ENCODE assay signal across 21 mouse cellular contexts in genomic region chr19:55158606-55159005, GRCm38 (mm10). TPM values are rescaled to one million over a fixed set of nuclear protein-coding genes. Genes with fewer than 3 reads are reported as not detected.
DNase-seq lines count a peak whose midpoint lies in the region; TF ChIP-seq lines count a peak whose summit lies in the region.
"Had no signal": no experiment of that assay in that cellular context is flagged by ENCODE, and none has a peak within 500 bp of the region (broad histone marks: within the 10 kb centered on the region; RNA-seq: fewer than 3 reads in every experiment).

No protein-coding gene starts in this region.

- no peak overlapping the region for H3K4me3 ChIP-seq in layer of hippocampus, adult 2 months
- H3K4me3 ChIP-seq in thymus, adult 2 months (ENCODE audit: control insufficient read depth, insufficient read depth, low read length) = no peak overlapping the region
- H3K4me3 ChIP-seq: embryonic facial prominence, embryonic 13.5 days; forebrain, embryonic 10.5 days; myocyte had no signal

- DNase-seq in layer of hippocampus, adult 2 months (ENCODE audit: low spot score in 2 of 2) = peak in 1 of 2 experiments; percentile 26
- DNase-seq in layer of hippocampus, postnatal 14 days (ENCODE audit: low spot score in 2 of 2) = no peak
- DNase-seq in adrenal gland, adult 8-10 months = peak; percentile 31
- peak; percentile 57 for DNase-seq in adrenal gland, postnatal 10 days
- peak; percentile 18 for DNase-seq in ovary, postnatal 10 days (ENCODE audit: low spot score)
- DNase-seq in thymus, adult 2 months = no peak
- DNase-seq in left cerebral cortex, adult 18-20 months (ENCODE audit: low spot score in 2 of 2) = no peak
- DNase-seq: cerebellum, adult 9-11 months; gastrocnemius, postnatal 25 days; heart, postnatal 36 days; kidney, adult 11 months; kidney, postnatal 10 days; lung, adult 18-20 months; lung, postnatal 4 days had no signal

- no peaks in the 10 kb centered on the region for H3K36me3 ChIP-seq in thymus, adult 2 months (ENCODE audit: control insufficient read depth, insufficient read depth, low read length)
- H3K36me3 ChIP-seq: embryonic facial prominence, embryonic 13.5 days; forebrain, embryonic 10.5 days had no signal

- no peaks in the 10 kb centered on the region for H3K4me1 ChIP-seq in thymus, adult 2 months (replicated peaks; ENCODE audit: control insufficient read depth, insufficient read depth, low read length)
- H3K4me1 ChIP-seq: embryonic facial prominence, embryonic 13.5 days; forebrain, embryonic 10.5 days had no signal

- 90% methylated on average over 8 of the region's 8 CpGs for WGBS in thymus, adult 2 months

- peak overlapping the region; percentile 61 for H3K27ac ChIP-seq in layer of hippocampus, adult 2 months
- H3K27ac ChIP-seq in thymus, adult 2 months (ENCODE audit: control insufficient read depth, insufficient read depth, low read length) = no peak overlapping the region
- H3K27ac ChIP-seq: embryonic facial prominence, embryonic 13.5 days; forebrain, embryonic 10.5 days; hindbrain, postnatal 0 days had no signal

- TF ChIP-seq CTCF in layer of hippocampus, adult 2 months (conservative IDR thresholded peaks at IDR 0.05) = no peak
- TF ChIP-seq CTCF in thymus, adult 2 months (IDR thresholded peaks at IDR 0.05; ENCODE audit: borderline replicate concordance, control insufficient read depth, extremely low read depth, insufficient read depth, low read length, poor library complexity) = no peak

- no peak for TF ChIP-seq POLR2A in thymus, adult 2 months (IDR thresholded peaks at IDR 0.05; ENCODE audit: control insufficient read depth, extremely low read depth, insufficient read depth, low read length, poor library complexity)

- no peaks in the 10 kb centered on the region for H3K27me3 ChIP-seq in thymus, adult 2 months (ENCODE audit: control insufficient read depth, insufficient read depth, low read length)
- H3K27me3 ChIP-seq: embryonic facial prominence, embryonic 13.5 days had no signal

RNA-seq across cellular contexts. Expression of gene Tectb, which starts 21.9 kb away (rescaled TPM):
- under 1 TPM in 1 of 2 experiments, not detected in 1; 0.15 TPM for total RNA-seq in layer of hippocampus, adult 2 months (2021)
- total RNA-seq in layer of hippocampus, postnatal 14 days (2021) = under 1 TPM; 0.21 to 0.23 TPM
- under 1 TPM in 2 of 4 experiments, not detected in 2; 0.55 to 0.66 TPM for total RNA-seq in adrenal gland, adult 8-10 months (2022)
- under 1 TPM; 0.45 to 0.55 TPM for total RNA-seq in adrenal gland, postnatal 10 days (2021)
- 0.12 and 0.15 TPM in 2 replicates for polyA plus RNA-seq in thymus, adult 2 months (2012; rRNA removed)
- total RNA-seq in left cerebral cortex, adult 18-20 months (2021) = not detected
- total RNA-seq: ES-E14; left cerebral cortex, postnatal 36 days had no signal
- polyA plus RNA-seq: embryonic facial prominence, embryonic 13.5 days; forebrain, embryonic 10.5 days; heart, embryonic 11.5 days; myocyte had no signal

RNA-seq across cellular contexts. Expression of gene Gpam, which starts 31.6 kb away (rescaled TPM):
- total RNA-seq in layer of hippocampus, adult 2 months (2021) = 10 to 100 TPM; 40.9 to 44.5 TPM
- total RNA-seq in layer of hippocampus, postnatal 14 days (2021) = 10 to 100 TPM; 83.6 to 86.9 TPM
- total RNA-seq in adrenal gland, adult 8-10 months (2022) = 100 to 1,000 TPM in 3 of 4 experiments, 10 to 100 TPM in 1; 77.4 to 450 (median 220) TPM
- total RNA-seq in adrenal gland, postnatal 10 days (2021) = 100 to 1,000 TPM; 174 to 215 TPM
- 20.0 and 24.1 TPM in 2 replicates for polyA plus RNA-seq in thymus, adult 2 months (2012; rRNA removed)
- total RNA-seq in left cerebral cortex, adult 18-20 months (2021) = 10 to 100 TPM; 39.3 to 41.4 TPM

Comparison
In these comparisons a context has a peak if more than half of its experiments do, and no peak if none do; other contexts are left out.
1. DNase-seq: peak in adrenal gland, adult 8-10 months (single experiment), adrenal gland, postnatal 10 days (single experiment) and ovary, postnatal 10 days (single experiment); none in layer of hippocampus, postnatal 14 days (0 of 2), thymus, adult 2 months (single experiment) and left cerebral cortex, adult 18-20 months (0 of 2).